Mouse (Mus musculus) forebrain, embryonic 16.5 days (tissue): ENCODE data around the gene Dab2ip. TPM values are rescaled to one million over a fixed set of nuclear protein-coding genes. Genes with fewer than 3 reads are reported as not detected.
A peak's percentile ranks its signal among the peaks of the same experiment; 100 is the strongest.

ENCODE experiments used
- ATAC-seq: fragments of 200-750 bp; cut with Nextera tagmentation; 2 replicates; pipeline ENCODE4 v1.8.0; 2017; ENCODE audit warnings: mild to moderate bottlenecking, moderate library complexity
- H3K27ac ChIP-seq: fragments of 300-500 bp; sonication (generic); 2 replicates; pipeline ENCODE4 v1.5.1; 2014; ENCODE audit warnings: low read length, control low read depth
- H3K27me3 ChIP-seq: fragments of 300-500 bp; sonication (generic); replicated peaks from 2 replicates; pipeline ENCODE4 v1.6.1; 2014; ENCODE audit warnings: low read length; ENCODE audit not compliant: control insufficient read depth, insufficient read depth
- H3K36me3 ChIP-seq: fragments of 300-500 bp; sonication (generic); 2 replicates; pipeline ENCODE4 v1.6.1; 2014; ENCODE audit not compliant: control insufficient read depth, insufficient read depth
- H3K4me1 ChIP-seq: fragments of 300-500 bp; sonication (generic); replicated peaks from 2 replicates; pipeline ENCODE4 v1.6.1; 2014; ENCODE audit warnings: low read length; ENCODE audit not compliant: control insufficient read depth, insufficient read depth
- H3K4me2 ChIP-seq: fragments of 300-500 bp; sonication (generic); 2 replicates; pipeline ENCODE4 v1.6.1; 2014; ENCODE audit warnings: mild to moderate bottlenecking, low read length, control low read depth
- H3K4me3 ChIP-seq: fragments of 300-500 bp; sonication (generic); replicated peaks from 2 replicates; pipeline ENCODE4 v1.5.1; 2014; ENCODE audit warnings: mild to moderate bottlenecking, low read length, control low read depth
- H3K9ac ChIP-seq: fragments of 300-500 bp; sonication (generic); replicated peaks from 2 replicates; pipeline ENCODE4 v1.6.1; 2014; ENCODE audit warnings: low read depth, low read length, control low read depth
- H3K9me3 ChIP-seq: fragments of 300-500 bp; sonication (generic); 2 replicates; pipeline ENCODE4 v1.6.1; 2016; ENCODE audit warnings: low read length; ENCODE audit not compliant: control insufficient read depth
- WGBS: fragments of 180-500 bp; shearing (Covaris S2); extraction: QIAGEN DNeasy Blood & Tissue Kit; methylation state at CpG from one replicate; pipeline ENCODE4 v1.1.7; 2014; 5-methylcytosine and 5-hydroxymethylcytosine counted together
- polyA plus RNA-seq: library from polyadenylated mRNA; unstranded; fragments of >200 nt; fragmentation: Nextera tagmentation; extraction: Ambion mirVana; gene quantifications from 2 replicates; pipeline ENCODE4 v1.2.1, GENCODE M21; 2015

Gene Dab2ip
- polyA plus RNA-seq, 1 experiment from 2014 or later = 42.8 TPM

GRCm38 (mm10) chr2:35589385-35589784 is 31.3 kb downstream of the Dab2ip start:
- no peak for ATAC-seq
- Histone ChIP-seq H3K9me3 (no peaks in the 10 kb centered on the region), H3K4me3 (no peak overlapping the region), H3K9ac (no peak overlapping the region), H3K27ac (no peak overlapping the region), H3K4me1 (peaks cover 6% of the 10 kb centered on the region), H3K27me3 (peaks cover 1% of the 10 kb centered on the region; the same call in 1 of the 2 replicates), H3K36me3 (no peaks in the 10 kb centered on the region), H3K4me2 (no peak overlapping the region)
- WGBS = 66% methylated on average over 10 of the region's 10 CpGs

GRCm38 (mm10) chr2:35589800-35590199 is 31.7 kb downstream of the Dab2ip start:
- Histone ChIP-seq H3K4me2 (no peak overlapping the region), H3K27me3 (no peaks in the 10 kb centered on the region), H3K9me3 (no peaks in the 10 kb centered on the region), H3K4me3 (no peak overlapping the region), H3K27ac (no peak overlapping the region), H3K36me3 (no peaks in the 10 kb centered on the region), H3K4me1 (peaks cover 6% of the 10 kb centered on the region), H3K9ac (no peak overlapping the region)
- no peak for ATAC-seq
- 40% methylated on average over 4 of the region's 4 CpGs for WGBS

GRCm38 (mm10) chr2:35591961-35592724 is 34.1 kb downstream of the Dab2ip start:
- Histone ChIP-seq H3K4me2 (no peak overlapping the region), H3K27me3 (no peaks in the 10 kb centered on the region), H3K36me3 (no peaks in the 10 kb centered on the region), H3K9ac (no peak overlapping the region), H3K27ac (no peak overlapping the region), H3K9me3 (no peaks in the 10 kb centered on the region), H3K4me1 (peaks cover 6% of the 10 kb centered on the region), H3K4me3 (no peak overlapping the region)
- 0 out of 2 replicates have a peak, but pooled peaks have one; percentile 39 for ATAC-seq
- WGBS = 63% methylated on average over 14 of the region's 14 CpGs

GRCm38 (mm10) chr2:35592725-35593392 is 34.8 kb downstream of the Dab2ip start:
- WGBS = 32% methylated on average over 9 of the region's 9 CpGs
- H3K4me1 ChIP-seq = peaks cover 6% of the 10 kb centered on the region
- no peaks in the 10 kb centered on the region for H3K9me3 ChIP-seq
- ATAC-seq = 0 out of 2 replicates have a peak, but pooled peaks have one; percentile 9
- no peaks in the 10 kb centered on the region for H3K27me3 ChIP-seq
- H3K27ac ChIP-seq = no peak overlapping the region
- no peak overlapping the region for H3K9ac ChIP-seq
- H3K4me3 ChIP-seq = no peak overlapping the region
- H3K36me3 ChIP-seq = no peaks in the 10 kb centered on the region
- no peak overlapping the region for H3K4me2 ChIP-seq

GRCm38 (mm10) chr2:35593889-35594288 is 35.8 kb downstream of the Dab2ip start:
- WGBS = 67% methylated on average over 7 of the region's 7 CpGs
- no peaks in the 10 kb centered on the region for H3K27me3 ChIP-seq
- no peak overlapping the region for H3K4me2 ChIP-seq
- no peak overlapping the region for H3K27ac ChIP-seq
- no peaks in the 10 kb centered on the region for H3K9me3 ChIP-seq
- ATAC-seq = no peak
- no peak overlapping the region for H3K4me3 ChIP-seq
- peaks cover 6% of the 10 kb centered on the region for H3K4me1 ChIP-seq
- no peak overlapping the region for H3K9ac ChIP-seq
- no peaks in the 10 kb centered on the region for H3K36me3 ChIP-seq

- H3K9ac ChIP-seq = no peak overlapping the region
- no peak overlapping the region for H3K4me3 ChIP-seq
- no peaks in the 10 kb centered on the region for H3K9me3 ChIP-seq
- ATAC-seq = no peak
- 64% methylated on average over 1 of the region's 1 CpGs for WGBS
- no peaks in the 10 kb centered on the region for H3K27me3 ChIP-seq
- no peaks in the 10 kb centered on the region for H3K36me3 ChIP-seq
- no peak overlapping the region for H3K27ac ChIP-seq
- H3K4me1 ChIP-seq = peaks cover 6% of the 10 kb centered on the region
- H3K4me2 ChIP-seq = no peak overlapping the region
Measured at GRCm38 (mm10) chr2:35595102-35595501, 37.0 kb downstream of the Dab2ip start.

GRCm38 (mm10) chr2:35595718-35596117 is 37.7 kb downstream of the Dab2ip start:
- H3K4me2 ChIP-seq = no peak overlapping the region
- no peaks in the 10 kb centered on the region for H3K27me3 ChIP-seq
- H3K9me3 ChIP-seq = no peaks in the 10 kb centered on the region
- WGBS = 46% methylated on average over 5 of the region's 5 CpGs
- no peaks in the 10 kb centered on the region for H3K36me3 ChIP-seq
- H3K4me3 ChIP-seq = no peak overlapping the region
- peaks cover 6% of the 10 kb centered on the region for H3K4me1 ChIP-seq
- no peak for ATAC-seq
- no peak overlapping the region for H3K27ac ChIP-seq
- no peak overlapping the region for H3K9ac ChIP-seq

GRCm38 (mm10) chr2:35596796-35597195 is 38.7 kb downstream of the Dab2ip start:
- H3K27me3 ChIP-seq = no peaks in the 10 kb centered on the region
- H3K9me3 ChIP-seq = no peaks in the 10 kb centered on the region
- no peak overlapping the region for H3K9ac ChIP-seq
- no peak overlapping the region for H3K27ac ChIP-seq
- peaks cover 6% of the 10 kb centered on the region for H3K4me1 ChIP-seq
- 75% methylated on average over 4 of the region's 4 CpGs for WGBS
- no peaks in the 10 kb centered on the region for H3K36me3 ChIP-seq
- H3K4me3 ChIP-seq = no peak overlapping the region
- H3K4me2 ChIP-seq = no peak overlapping the region
- no peak for ATAC-seq

- Histone ChIP-seq H3K27me3 (no peaks in the 10 kb centered on the region), H3K4me2 (no peak overlapping the region), H3K27ac (no peak overlapping the region), H3K36me3 (no peaks in the 10 kb centered on the region), H3K4me3 (no peak overlapping the region), H3K4me1 (no peaks in the 10 kb centered on the region), H3K9ac (no peak overlapping the region), H3K9me3 (no peaks in the 10 kb centered on the region)
- no peak for ATAC-seq
- 88% methylated on average over 3 of the region's 3 CpGs for WGBS
Measured at GRCm38 (mm10) chr2:35598819-35599218, 40.8 kb downstream of the Dab2ip start.
